In genomic region chr9:65666042-65666441, GRCm38 (mm10) we compare ENCODE assay signal across 8 mouse cellular contexts. TPM values are rescaled to one million over a fixed set of nuclear protein-coding genes. Genes with fewer than 3 reads are reported as not detected.
DNase-seq lines count a peak whose midpoint lies in the region; ATAC-seq and TF ChIP-seq lines count a peak whose summit lies in the region.

No protein-coding gene starts in this region.

- H3K27ac ChIP-seq in forebrain, embryonic 11.5 days (ENCODE audit: low read depth, low read length), result no peak overlapping the region
- H3K27ac ChIP-seq in liver, embryonic 13.5 days, result no peak overlapping the region
- H3K27ac ChIP-seq in olfactory bulb, adult 2 months (ENCODE audit: insufficient read depth, low read depth, low read length), result no peak overlapping the region

- no peak for TF ChIP-seq POLR2A in brain, embryonic 14.5 days (IDR thresholded peaks at IDR 0.05; ENCODE audit: borderline replicate concordance, extremely low read depth, insufficient read depth, insufficient read length, poor library complexity, severe bottlenecking)
- TF ChIP-seq POLR2A in olfactory bulb, adult 2 months (IDR thresholded peaks at IDR 0.05; ENCODE audit: insufficient read depth, low read depth, low read length), result no peak

- H3K36me3 ChIP-seq in forebrain, embryonic 11.5 days (ENCODE audit: control insufficient read depth, insufficient read depth, low read length), result no peaks in the 10 kb centered on the region
- no peaks in the 10 kb centered on the region for H3K36me3 ChIP-seq in liver, embryonic 13.5 days

- peak; percentile 74; the same call in 1 of the 2 replicates for TF ChIP-seq CTCF in brain, embryonic 14.5 days (IDR thresholded peaks at IDR 0.05; ENCODE audit: borderline replicate concordance, extremely low read depth, insufficient read depth, insufficient read length)
- TF ChIP-seq CTCF in olfactory bulb, adult 2 months (IDR thresholded peaks at IDR 0.05; ENCODE audit: insufficient read depth, low read depth, low read length), result peak; percentile 33; the same call in 1 of the 2 replicates

- no peak overlapping the region for H3K4me2 ChIP-seq in forebrain, embryonic 11.5 days (ENCODE audit: low read depth, low read length, severe bottlenecking)
- no peak overlapping the region for H3K4me2 ChIP-seq in liver, embryonic 13.5 days

- H3K9ac ChIP-seq in forebrain, embryonic 11.5 days (ENCODE audit: low read length), result no peak overlapping the region
- H3K9ac ChIP-seq in liver, embryonic 13.5 days, result no peak overlapping the region

- 0 out of 2 replicates have a peak, but pooled peaks have one; percentile 27 for ATAC-seq in forebrain, embryonic 11.5 days (replicated peaks; ENCODE audit: low FRiP score)
- peak; percentile 39; the same call in 1 of the 2 replicates for ATAC-seq in liver, embryonic 13.5 days (ENCODE audit: low read depth)

- no peak overlapping the region for H3K4me3 ChIP-seq in forebrain, embryonic 11.5 days (ENCODE audit: low read depth, low read length)
- H3K4me3 ChIP-seq in liver, embryonic 13.5 days (replicated peaks), result no peak overlapping the region
- no peak overlapping the region for H3K4me3 ChIP-seq in olfactory bulb, adult 2 months (ENCODE audit: insufficient read depth, low read depth, low read length)

- H3K9me3 ChIP-seq in forebrain, embryonic 11.5 days (ENCODE audit: control insufficient read depth, low read length), result no peaks in the 10 kb centered on the region
- no peaks in the 10 kb centered on the region for H3K9me3 ChIP-seq in liver, embryonic 13.5 days (replicated peaks)

- DNase-seq in urinary bladder, adult 18-20 months (ENCODE audit: low spot score in 2 of 2), result peak; percentile 40 to 66
- DNase-seq in urinary bladder, postnatal 10 days (ENCODE audit: low spot score), result no peak
- peak; percentile 78 for DNase-seq in brain, embryonic 14.5 days (ENCODE audit: low read depth)
- peak; percentile 78 for DNase-seq in forebrain, embryonic 11.5 days (ENCODE audit: low spot score)
- DNase-seq in induced T-regulatory cell, adult 2 months (ENCODE audit: low read depth), result peak; percentile 76
- peak; percentile 40 for DNase-seq in liver, embryonic 13.5 days
- peak; percentile 23 to 74 for DNase-seq in thymus, postnatal 10 days (ENCODE audit: low spot score in 2 of 2)

- WGBS in forebrain, embryonic 11.5 days, result 24% methylated on average over 5 of the region's 5 CpGs
- WGBS in liver, embryonic 13.5 days (ENCODE audit: insufficient replicate concordance), result 21% methylated on average over 5 of the region's 5 CpGs
- 13% methylated on average over 5 of the region's 5 CpGs for WGBS in olfactory bulb, adult 2 months

- H3K4me1 ChIP-seq in forebrain, embryonic 11.5 days (replicated peaks; ENCODE audit: control insufficient read depth, insufficient read depth, low read length), result no peaks in the 10 kb centered on the region
- peaks cover 5% of the 10 kb centered on the region; the same call in 1 of the 2 replicates for H3K4me1 ChIP-seq in liver, embryonic 13.5 days (replicated peaks)
- no peaks in the 10 kb centered on the region for H3K4me1 ChIP-seq in olfactory bulb, adult 2 months (ENCODE audit: control insufficient read depth, insufficient read depth, low read length)

- H3K27me3 ChIP-seq in forebrain, embryonic 11.5 days (ENCODE audit: control insufficient read depth, insufficient read depth, low read length), result no peaks in the 10 kb centered on the region
- H3K27me3 ChIP-seq in liver, embryonic 13.5 days, result no peaks in the 10 kb centered on the region

RNA-seq across cellular contexts. Expression of gene Oaz2, which starts 1.8 kb away (rescaled TPM):
- polyA plus RNA-seq in brain, embryonic 14.5 days (2012; rRNA removed), result 216 and 247 TPM in 2 replicates
- 208 and 218 TPM in 2 replicates for polyA plus RNA-seq in forebrain, embryonic 11.5 days (2014; fragmentation: Nextera tagmentation; extraction: Ambion mirVana)
- polyA plus RNA-seq in liver, embryonic 13.5 days (2015; fragmentation: Nextera tagmentation; extraction: Ambion mirVana), result 49.6 and 54.3 TPM in 2 replicates
- polyA plus RNA-seq in olfactory bulb, adult 2 months (2012; ENCODE audit: insufficient read depth, insufficient read length, low replicate concordance, missing spikeins), result not detected in 2 replicates

RNA-seq across cellular contexts. Expression of gene Rbpms2, which starts 36.6 kb away (rescaled TPM):
- 6.9 and 7.0 TPM in 2 replicates for polyA plus RNA-seq in brain, embryonic 14.5 days (2012; rRNA removed)
- polyA plus RNA-seq in forebrain, embryonic 11.5 days (2014; fragmentation: Nextera tagmentation; extraction: Ambion mirVana), result 20.3 and 23.6 TPM in 2 replicates
- 12.6 and 15.4 TPM in 2 replicates for polyA plus RNA-seq in liver, embryonic 13.5 days (2015; fragmentation: Nextera tagmentation; extraction: Ambion mirVana)
- polyA plus RNA-seq in olfactory bulb, adult 2 months (2012; ENCODE audit: insufficient read depth, insufficient read length, low replicate concordance, missing spikeins), result not detected in 2 replicates
